Mouse (Mus musculus) limb, embryonic 13.5 days (tissue): ENCODE results near the gene Ints2. TPM values are rescaled to one million over a fixed set of nuclear protein-coding genes. Genes with fewer than 3 reads are reported as not detected.

ENCODE experiments used
- polyA plus RNA-seq: library from polyadenylated mRNA; unstranded; fragments of >200 nt; fragmentation: Nextera tagmentation; extraction: Ambion mirVana; gene quantifications from 2 replicates; pipeline ENCODE4 v1.2.1, GENCODE M21; 2015

The Ints2 gene
- polyA plus RNA-seq, 1 experiment from 2014 or later = 35.3 TPM

Other genes with a start within 250 kb of the Ints2 start
- 8.4 and 9.5 TPM in 2 replicates for gene Brip1, start 56.4 kb downstream of the Ints2 start, polyA plus RNA-seq
- gene Med13, start 100.0 kb upstream of the Ints2 start, polyA plus RNA-seq = 10.2 and 10.7 TPM in 2 replicates
- gene Rnft1, start 227.1 kb upstream of the Ints2 start, polyA plus RNA-seq = 42.6 and 44.9 TPM in 2 replicates